Mouse (Mus musculus): Measurements from ENCODE around the gene Glyctk.
"Not testable (repeated sequence)": the region's sequence is repeated elsewhere in the genome, so short reads cannot be mapped to it uniquely, and the experiment has no call there.

Glyctk gene

DNA sequence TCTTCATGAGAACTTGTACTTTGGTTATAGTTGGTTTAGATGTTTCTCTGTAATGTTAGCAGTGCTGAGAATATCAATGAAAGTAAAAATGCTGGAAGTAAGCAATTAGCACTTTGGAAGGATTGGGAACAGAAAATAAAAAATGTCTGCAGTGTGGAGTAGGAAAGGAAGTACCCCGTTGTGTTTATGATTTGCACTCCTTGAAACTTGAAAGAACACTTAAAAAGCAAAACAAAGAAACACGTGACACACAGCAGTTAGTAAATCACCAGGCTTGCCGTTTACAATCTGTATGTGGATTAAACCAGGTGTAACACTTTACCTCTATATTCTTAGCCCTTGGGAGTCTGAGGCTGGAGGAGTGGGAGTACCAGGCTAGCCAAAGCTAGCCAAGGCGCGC lies 18.8 kb upstream of the Glyctk start:
- no peak for DNase-seq (ENCODE audit: low read depth, low spot score)

DNA sequence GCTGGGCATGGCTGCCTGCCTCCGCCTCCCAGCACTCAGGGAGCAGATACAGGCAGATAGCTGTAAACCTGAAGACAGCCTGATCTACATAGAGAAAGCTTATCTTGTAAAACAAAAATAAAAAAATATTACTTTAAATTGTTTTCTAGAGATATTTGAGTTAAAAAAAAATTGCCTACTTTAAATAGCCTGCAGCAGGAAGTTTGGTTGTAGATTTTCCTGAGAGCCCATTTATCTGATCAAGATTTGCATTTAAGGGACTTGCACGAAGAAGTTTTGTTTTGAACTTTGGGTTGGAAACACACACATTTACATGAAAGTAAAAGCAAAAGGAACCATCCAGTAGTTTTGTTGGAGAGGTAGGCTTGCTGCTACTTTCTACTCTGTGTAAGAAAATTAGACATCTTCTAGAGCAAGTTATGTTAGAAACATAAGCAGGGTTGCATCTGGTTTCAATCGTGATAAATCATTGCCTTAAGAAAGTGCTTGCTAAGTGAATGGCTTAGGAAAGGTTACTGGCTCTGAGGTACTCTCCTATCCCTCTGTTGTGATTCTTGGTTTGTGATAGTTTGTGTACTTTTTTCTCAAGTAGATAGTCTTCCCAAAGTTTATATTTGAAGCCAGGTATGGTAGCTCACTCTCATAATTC lies 17.7 kb upstream of the Glyctk start:
- DNase-seq (ENCODE audit: low read depth, low spot score) = no peak

DNA sequence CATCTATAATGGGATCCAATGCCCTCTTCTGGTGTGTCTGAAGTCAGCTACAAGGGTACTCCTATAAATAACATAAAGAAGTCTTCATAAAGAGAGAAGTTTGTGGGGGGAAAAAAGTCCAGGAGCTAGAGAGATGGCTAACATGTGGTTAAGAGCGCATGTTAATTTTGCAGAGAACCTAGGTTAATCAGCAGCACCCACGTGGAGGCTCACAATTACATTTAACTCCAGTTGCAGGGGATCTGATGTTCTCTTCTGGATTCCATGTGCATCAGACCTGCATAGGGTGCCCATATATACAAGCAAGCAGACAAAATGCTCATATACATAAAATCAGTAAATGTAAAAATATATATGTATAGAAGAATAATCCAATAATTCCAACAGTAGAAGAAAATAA lies 15.4 kb upstream of the Glyctk start:
- no peak for DNase-seq (ENCODE audit: low read depth, low spot score)

DNA sequence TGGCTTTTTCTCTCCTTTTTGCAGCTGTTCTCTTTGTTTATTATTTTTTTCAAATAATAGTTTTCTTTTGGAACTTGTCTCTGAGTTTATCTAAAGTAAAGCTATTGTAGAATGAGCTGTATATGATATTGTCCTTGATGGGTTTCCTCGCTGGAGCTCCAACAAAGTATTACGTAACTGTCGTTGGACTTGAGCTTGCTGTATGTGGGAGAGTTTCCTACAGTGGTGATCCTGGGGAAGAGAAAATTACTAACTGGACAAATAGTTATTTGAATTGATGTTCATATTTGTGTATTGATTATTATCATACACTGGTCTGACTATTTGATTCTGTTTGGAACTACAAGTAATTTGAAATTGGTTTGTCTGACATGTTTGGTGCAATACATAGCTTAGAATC lies 14.6 kb upstream of the Glyctk start:
- no peak for DNase-seq (ENCODE audit: low read depth, low spot score)

DNA sequence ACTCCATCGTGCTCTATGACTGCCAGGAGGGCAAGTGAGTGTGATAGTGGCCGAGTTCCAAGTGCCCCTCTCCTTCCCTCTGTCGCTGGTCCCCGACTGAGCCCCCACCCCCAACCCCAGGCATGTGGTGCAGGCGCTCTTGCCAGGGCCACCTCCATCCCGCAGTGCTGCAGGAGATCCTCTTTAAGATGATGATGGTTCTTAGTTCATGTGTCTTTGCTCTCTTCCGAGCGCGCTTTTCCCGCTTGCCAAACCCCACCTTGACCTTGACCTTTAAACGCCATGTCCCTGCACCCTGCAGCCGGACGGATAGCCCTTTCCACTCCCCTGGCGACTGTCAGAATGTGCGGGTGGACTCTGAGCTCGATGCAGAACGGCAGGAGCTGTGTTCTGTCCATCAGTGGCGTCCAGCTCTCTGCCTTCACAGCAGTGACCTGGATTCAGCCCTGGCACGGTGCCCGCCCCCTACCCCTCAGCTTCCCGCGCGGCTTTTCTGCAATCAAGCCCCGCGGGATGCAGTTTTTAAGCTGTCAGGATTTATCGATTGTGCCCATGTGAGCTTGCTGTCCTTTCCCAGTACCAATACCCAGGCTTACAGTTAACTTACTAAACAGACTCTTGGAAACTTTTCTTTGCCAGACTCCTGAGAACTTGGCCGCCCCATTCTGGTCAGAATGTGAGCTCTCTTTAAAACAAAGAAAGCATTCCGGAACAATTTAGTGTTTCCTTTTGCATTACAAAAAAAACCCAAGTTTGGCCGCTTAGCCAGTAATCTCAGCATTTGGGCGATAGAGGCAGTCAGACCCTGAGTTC lies 13.6 kb upstream of the Glyctk start:
- no peak for DNase-seq (ENCODE audit: low read depth, low spot score)

DNA sequence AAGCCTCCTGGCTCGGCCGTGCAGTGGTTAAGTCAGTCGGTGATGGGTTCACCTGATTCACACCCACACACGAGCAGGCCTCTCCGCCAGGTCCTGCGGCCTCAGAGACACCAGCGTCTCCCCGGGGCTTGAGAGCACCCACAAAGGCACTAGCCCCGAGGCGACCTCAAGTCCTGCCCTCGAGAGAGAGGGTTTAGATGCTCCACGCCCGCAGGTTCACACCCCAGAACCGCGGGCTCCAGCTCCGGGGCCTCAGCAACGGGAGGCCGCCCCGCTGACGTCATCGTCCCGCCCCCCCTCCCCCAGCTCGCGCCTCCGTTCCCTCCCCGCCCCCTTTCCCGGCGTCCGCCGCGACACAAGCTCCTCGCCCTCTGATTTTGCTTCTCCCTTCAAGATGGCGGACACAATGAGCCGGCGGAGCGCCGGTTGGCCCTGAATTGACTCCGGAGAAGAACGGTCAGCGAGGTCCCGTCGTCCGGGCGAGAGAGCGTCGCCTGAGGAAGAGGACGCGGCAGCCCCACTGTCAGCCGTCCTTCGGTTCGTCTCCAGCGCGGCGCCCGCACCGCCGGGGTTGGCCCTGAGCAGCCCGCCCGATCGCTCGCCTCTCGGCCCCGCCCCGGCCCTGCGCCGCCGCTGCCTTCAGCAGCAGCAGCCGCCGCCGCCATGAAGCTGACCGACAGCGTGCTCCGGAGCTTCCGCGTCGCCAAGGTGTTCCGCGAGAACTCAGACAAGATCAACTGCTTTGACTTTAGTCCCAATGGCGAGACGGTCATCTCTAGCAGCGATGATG lies 12.8 kb upstream of the Glyctk start, which contains the start of gene Wdr82:
Gene Wdr82 (plus strand): TSS at position 373 of the 790 bp plus-strand sequence.
- DNase-seq (ENCODE audit: low read depth, low spot score) = peak; percentile 86

DNA sequence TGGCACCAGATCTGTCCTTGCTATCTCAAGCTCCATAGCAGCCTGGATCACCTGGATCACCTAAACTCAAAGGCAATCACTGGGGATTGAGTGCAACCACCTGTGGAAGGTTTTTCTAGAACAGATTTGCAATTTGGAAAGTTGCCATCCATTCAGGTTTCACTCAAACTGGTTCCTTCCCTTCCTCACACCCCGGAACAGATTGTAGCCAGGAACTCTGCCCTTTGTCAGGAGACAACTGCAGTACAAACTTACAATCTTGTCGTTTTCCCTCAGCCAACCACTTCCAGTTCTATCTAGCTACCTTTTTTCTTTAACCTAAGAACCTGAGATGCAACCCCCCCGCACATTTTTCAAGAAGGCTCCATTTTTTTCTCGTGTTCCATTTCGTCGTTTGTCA lies 12.0 kb upstream of the Glyctk start:
- DNase-seq (ENCODE audit: low read depth, low spot score) = no peak

DNA sequence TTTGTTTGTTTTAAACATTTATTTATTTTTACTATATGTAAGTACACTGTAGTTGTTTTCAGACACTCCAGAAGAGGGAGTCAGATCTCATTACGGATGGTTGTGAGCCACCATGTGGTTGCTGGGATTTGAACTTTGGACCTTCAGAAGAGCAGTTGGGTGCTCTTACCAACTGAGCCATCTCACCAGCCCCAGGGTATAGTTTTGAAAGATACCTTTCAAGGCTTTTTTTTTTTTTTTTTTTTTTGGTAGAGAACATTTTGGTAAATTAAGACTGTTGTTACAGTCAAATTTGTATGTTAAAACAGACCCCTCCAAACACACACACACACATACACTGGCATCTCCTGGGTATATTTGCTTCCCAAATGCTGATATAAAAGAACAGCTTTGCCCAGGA lies 11.1 kb upstream of the Glyctk start:
- not testable (repeated sequence) for DNase-seq (ENCODE audit: low read depth, low spot score)

DNA sequence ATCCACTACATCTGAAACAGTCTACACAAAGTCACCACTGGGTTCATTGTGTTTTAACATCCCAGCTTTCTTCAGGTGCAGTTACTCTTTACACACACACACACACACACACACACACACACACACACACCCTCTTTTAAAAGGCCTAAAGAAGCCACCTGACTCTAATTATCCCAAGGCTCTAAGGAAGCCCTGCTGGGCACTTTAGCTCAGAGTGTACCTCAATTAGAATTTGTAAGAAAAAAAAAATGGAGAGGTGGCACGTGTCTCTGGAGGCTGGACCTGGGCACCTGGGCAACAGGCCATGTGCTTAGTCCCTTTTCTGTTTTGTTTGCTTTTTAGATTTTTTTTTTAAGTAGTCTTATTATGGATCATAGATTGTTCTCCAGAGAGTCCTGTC lies 9.8 kb upstream of the Glyctk start:
- no peak for DNase-seq (ENCODE audit: low read depth, low spot score)

DNA sequence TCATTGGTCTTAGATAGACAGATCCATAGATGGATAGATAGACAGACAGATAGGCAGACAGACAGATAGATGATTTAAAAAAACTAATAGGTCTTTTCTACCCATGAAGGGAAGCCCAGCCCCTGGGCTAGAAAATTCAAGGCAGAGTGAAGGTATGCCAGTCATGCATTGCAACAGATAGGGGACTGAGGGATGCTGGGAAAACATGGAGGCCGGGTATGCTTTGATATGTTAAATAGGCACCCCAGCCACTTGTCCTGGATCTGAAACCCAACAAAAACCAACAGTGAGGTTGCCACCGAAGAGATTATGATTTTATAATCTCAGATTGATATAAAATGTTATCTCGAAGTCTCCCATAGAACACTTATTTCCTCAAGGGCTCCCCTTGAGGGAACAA lies 9.3 kb upstream of the Glyctk start:
- no peak for DNase-seq (ENCODE audit: low read depth, low spot score)

DNA sequence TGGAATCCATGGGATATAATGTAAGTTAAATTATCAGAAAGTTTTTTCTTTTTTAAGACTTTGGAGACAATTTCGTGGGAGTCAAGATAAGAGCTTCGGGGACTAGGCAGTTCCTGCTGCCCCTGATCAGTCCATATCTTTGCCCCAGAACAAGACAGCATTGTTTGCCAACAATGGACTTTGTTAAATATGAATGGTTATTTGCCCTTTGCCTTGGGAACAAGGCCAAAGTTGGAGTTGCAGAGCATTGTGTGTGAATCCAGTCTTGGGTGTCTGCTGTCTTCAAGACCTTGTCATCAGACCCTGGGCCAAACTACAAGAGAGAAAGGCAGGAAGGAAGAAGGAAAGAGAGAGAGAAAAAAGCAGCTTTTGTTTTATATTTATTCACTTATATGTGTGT lies 8.8 kb upstream of the Glyctk start:
- no peak for DNase-seq (ENCODE audit: low read depth, low spot score)

DNA sequence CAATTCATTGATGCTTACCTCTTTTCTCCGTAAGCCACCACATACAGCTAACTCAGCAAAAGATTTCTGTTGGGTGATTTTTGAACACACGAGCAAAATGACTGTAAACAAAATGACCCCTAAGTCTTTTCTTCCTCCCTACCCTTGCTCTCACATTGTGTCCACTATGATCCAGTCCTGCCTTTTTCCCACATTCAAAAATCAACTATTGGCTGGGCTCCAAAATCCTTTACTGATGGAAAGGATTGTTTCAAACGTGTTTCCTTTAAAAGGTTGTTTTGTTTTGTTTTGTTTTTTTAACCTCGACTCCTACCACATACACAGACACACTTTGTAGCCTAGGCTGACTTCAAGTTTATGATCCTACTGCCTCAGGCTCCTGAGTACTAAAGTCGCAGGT lies 2.5 kb upstream of the Glyctk start:
- DNase-seq (ENCODE audit: low read depth, low spot score) = no peak

DNA sequence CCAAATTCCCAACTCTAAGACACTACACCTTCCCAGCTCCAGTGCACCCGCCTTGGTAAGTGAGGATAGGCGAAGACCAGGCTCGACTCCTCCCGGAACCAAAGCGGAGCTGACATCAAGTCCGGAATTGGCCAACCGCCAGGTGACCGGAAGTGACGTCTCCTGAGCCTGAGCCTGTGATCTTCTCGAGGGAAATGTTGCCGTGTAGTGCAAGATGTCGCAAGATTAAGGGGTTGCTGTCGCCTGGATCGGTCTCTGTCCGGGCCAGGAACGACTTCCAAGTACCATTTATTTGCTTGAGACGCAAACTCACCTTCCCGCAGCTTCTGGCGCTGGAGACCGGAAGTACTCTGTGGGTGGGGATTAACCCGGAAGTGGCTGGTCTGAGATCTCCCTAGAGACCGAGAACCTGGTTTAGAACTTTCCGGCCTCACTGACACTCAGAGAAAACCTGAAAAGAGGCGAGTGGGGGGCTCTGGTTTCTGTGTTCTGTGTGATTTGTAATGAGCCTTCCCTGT lies 1.9 kb upstream of the Glyctk start:
- DNase-seq (ENCODE audit: low read depth, low spot score) = peak; percentile 80

DNA sequence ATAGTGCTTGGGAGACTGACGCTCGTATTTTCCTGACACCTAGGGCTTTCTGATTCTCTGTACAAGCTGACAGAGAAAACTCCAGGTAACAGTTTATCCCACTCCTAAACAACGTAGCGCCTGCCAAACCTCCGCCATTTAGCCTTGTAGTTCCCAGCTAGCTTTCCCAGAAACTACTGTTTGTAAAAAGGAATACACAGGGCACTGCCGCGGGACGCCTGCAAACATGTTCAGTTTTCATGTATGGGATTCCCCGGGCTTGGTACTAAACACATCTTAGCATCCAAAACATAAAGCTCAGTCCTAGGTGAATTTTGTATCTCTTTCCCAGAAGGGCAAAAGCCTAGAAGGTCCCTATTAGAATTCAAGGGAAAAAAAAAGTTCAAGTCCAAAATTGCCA lies 1.3 kb upstream of the Glyctk start:
- DNase-seq (ENCODE audit: low read depth, low spot score) = no peak

DNA sequence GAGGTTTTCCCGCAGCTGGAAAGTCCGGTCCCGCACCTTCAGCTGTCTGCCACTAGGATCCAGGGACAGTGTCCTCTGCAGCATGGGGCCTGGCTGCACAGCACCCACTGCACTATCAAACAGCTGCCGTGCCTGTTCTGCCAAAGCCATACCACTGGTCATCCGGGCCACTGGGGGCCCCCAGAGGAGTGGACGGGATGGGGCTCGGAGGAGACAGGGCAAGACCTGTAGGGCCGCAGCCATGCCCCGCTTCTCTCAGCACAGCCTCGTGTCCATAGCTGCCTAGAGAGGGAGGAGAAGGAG lies 364 bp downstream of the Glyctk start:
- DNase-seq (ENCODE audit: low read depth, low spot score) = no peak

DNA sequence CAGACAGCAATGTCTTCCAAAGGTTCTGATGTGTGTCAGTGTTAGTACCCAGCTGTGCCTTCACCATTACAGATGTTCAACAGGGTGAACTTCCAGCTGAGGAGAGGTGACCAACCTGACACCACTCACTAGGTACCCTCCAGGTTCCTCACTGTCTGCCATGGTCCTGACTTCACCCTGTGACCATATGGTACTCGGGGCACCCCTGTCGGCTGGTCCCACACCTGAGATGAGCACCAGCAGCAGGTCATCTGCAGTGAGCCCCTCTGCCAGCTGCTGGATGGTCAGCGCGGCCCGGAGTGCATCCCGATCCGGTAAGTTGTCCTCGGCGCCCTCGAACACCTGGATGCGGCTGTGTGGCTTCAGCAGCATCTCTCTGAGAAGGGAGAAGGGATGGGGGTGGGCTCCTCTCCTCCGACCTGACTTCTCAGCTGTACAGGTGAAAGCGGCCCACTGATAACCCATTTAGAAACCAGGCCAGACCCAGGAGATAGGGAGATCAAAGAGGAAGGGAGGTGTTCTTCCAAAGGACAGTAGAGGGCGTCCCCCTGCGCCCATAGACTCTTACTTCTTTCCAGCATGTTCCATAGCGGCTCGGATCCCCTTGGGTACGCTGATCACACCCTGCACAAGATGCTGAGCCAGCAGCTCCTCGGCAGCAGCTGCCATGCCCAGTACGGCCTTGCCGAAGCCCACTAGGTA lies 866 bp downstream of the Glyctk start:
- DNase-seq (ENCODE audit: low read depth, low spot score) = no peak

DNA sequence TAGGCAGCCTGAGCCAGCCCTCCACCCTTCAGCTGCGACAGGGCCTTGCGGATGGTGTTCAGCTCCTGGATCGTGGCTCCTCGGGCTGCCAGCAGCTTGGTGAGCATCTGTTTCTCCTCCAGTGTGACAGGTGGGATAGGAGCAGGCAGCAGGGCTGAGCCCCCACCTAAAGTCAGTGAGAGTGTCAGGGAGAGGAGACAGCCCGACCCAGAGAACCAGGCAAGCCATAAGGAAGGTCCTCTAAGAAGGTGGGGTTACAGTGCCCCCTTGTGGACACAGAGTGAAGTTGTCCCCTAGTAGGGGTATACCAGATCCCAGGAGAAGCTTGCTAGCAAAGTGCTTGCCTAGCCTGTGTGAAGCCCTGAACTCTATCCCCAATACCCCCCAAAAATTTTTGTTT lies 1.5 kb downstream of the Glyctk start:
- no peak for DNase-seq (ENCODE audit: low read depth, low spot score)

DNA sequence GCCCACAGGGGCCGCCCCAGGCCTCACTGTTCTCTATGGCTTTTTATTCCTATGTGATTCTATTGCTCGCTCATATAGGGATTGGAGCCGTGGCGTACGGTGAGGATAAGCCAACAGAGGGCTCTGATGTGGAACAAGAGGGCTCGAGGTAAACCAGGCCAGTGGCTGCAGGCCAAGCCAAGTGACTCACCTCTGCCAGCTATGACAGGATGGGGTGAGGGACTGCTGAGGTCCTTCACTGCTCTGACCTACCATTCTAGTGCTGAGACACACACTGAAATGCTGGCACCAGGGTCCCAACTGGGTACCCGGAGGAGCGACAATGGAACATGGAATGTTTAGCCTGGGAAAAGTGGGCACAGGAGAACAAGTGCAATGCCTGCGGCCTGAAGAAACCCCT lies 3.8 kb downstream of the Glyctk start:
- no peak for DNase-seq (ENCODE audit: low read depth, low spot score)

DNA sequence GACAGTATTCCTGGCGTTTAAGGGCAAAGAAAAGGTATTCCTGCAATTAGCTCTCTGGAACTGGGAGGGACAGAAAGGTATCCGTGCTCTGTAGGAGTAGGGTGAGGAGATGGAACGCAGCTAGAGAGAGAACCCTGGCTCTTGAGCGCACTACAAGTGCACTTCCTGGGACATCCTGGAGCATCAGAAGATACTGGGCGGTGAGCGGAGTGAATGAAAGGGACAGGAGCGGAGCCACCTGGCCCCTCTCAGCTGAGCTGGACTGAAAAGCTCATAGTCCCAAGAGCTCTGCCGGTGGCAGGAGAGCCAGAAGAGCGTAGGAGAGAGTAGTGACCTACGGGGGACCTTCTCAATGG lies 8.6 kb downstream of the Glyctk start:
- no peak for DNase-seq (ENCODE audit: low read depth, low spot score)

DNA sequence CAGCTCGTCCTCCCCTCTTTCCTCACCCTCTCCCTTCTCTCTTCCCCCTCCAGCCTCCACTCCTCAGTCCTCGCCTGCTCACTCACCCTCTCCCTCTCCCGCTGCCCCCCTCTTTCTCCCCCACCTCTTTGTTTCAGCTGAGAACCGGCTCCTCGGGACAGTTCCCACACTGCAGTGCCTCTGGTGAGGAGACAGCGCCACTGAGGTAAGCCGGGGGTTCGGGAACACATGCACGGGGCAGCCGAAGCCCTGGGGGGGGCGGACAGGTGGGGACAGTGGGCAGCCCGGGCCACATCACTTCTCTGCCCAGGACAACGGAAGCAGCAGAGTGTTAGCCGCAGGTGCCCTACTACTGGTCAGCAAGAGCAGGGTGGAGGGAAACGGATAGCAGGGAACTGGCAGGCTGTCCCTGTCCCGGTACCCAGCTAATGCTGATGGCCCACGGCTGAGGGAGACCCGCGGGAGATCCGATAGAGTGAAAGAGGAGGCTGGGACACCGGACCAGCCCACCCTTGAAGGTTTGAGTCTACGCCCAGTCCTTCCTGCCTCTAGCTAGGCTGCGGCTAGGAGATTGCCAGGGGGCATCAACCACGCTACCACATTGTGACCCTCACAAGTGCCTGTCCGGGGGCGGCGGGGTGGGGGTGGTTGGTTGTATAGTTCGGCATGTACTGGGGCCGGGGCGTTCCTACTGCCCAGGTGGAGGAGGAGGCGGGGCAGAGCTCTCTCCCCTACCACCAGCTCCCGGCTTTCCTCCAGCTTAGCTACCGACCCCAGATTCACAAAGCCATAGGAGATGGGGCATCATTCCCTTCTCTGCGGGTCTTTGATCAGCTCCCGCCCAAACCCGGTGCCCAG lies 9.2 kb downstream of the Glyctk start:
- no peak for DNase-seq (ENCODE audit: low read depth, low spot score)

DNA sequence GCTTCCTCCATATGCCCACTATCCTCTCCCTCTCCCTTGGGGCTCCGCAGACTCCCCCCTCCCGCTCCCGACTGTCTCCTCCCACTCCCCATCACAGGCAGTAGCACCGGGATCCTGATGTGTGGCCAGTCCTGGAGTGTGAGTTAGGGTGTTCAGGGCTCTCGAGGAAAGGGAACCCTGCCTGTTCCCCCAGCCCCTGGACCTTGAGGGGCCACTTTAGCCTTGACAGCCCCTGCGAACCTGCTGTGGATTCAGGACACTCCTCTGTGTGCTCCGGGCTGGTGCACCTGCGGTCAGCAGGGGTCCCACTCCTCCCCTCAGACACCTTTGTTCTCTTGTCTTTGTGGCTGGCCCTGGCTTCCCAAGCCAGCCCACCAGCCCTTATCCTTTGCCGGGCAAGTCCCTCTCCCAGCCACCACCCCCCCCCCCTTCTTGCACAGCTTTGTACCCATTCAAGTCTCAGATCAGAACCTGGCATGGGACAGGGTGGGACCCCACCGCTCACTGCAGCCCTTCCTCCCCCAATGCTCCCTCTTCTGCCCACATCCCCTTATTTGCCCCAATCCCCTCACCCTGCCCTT lies 10.0 kb downstream of the Glyctk start:
- DNase-seq (ENCODE audit: low read depth, low spot score) = no peak

Measured in brain, embryonic 18.5 days (tissue).